Mouse (Mus musculus) ZHBTc4 (cell line): Measurements from ENCODE around the gene Btbd19.

Experiments used
- DNase-seq: peaks from one replicate; pipeline ENCODE4 v3.0.0-alpha.2; 2011; ENCODE audit warnings: low read depth, low spot score

Btbd19 gene

DNA sequence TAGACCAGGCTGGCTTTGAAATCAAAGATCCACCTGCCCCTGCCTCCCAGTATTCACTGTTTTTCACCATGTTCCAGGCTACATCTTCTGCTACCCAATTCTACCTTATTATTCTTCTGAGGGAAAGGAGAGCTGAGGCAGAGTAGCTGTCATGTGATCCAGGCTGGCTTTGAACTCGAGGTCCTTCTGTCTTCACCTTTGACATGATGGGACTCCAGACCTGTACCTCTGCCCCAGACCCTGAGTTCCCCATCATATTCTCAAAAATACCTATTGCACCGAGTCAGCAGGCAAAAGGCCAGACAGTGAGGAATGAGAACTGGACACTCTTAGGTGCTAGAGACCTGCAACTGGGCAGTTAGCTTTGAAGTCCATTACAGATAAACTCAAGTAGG is 9.1 kb upstream of the Btbd19 start:
- no peak for DNase-seq

DNA sequence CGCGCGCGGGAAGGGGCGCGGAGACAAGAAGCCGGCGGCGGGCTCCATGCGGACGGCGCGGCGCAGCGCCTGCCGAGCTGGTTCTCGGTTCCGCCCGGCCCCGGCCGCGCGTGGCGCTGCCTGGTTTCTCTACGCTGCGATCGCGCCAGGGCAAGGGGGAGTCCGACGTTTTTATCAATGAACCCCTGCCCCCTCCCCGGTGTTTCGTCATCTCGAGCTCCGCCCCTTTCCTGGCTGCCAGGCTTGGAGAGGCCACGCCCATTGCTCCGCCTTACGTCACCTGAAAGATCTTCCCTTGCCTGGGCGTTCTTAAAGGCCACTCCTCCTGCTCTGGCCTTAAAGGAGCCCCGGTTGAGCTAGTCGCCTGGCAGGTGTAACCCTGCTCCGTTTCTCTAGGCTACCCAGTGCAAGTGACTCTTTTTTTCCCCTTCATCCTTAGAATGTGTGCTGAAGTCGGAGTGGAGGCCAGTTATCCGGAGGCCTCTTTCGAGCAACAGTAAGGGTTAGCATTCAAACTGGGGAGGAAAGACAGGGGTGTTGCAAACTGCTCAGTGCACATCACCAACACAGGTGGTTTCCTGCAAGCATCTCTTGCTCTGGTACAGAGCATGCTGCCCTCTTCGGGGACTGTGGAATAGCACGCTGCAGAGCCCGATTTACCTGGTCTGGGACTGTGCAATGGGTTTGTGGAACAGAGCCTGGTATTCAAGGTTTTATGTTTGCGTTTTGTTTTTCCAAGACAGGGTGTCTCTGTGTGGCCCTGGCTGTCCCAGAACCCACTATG is 8.5 kb upstream of the Btbd19 start, which contains the start of gene Plk3:
TSS of gene Plk3 (minus strand) at position 147 of the 784 bp plus-strand sequence.
- DNase-seq: peak; percentile 98

GRCm38 (mm10) chr4:117133366-117133796 is 7.9 kb upstream of the Btbd19 start:
- peak; percentile 39 for DNase-seq

GRCm38 (mm10) chr4:117132794-117133143 is 7.2 kb upstream of the Btbd19 start:
- DNase-seq: no peak

- DNase-seq: peak; percentile 95
These were observed 6.6 kb upstream of the Btbd19 start for GRCm38 (mm10) chr4:117131890-117132793.

GRCm38 (mm10) chr4:117131198-117131597 is 5.7 kb upstream of the Btbd19 start:
- no peak for DNase-seq

DNA sequence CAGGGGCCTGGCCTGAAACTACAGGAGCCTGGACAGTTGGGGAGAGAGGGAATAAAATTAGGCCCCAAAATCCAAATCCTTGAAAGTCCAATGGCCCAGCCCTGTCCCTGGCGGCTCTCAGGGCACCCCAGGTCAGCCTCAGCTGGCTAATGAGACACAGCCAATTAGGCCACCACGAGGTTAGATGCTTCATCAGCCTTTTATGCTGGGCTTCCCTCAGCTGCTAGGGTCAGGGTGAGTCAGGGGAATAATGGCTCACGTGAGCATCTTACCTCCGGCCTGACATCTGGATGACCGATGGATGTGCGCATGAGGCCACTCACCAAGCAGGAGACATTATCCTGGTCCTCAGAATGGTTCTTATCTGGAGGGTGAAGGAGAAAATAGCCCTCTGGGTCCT is 5.3 kb upstream of the Btbd19 start:
- no peak for DNase-seq

GRCm38 (mm10) chr4:117127991-117128686 is 2.6 kb upstream of the Btbd19 start:
- no peak for DNase-seq

DNA sequence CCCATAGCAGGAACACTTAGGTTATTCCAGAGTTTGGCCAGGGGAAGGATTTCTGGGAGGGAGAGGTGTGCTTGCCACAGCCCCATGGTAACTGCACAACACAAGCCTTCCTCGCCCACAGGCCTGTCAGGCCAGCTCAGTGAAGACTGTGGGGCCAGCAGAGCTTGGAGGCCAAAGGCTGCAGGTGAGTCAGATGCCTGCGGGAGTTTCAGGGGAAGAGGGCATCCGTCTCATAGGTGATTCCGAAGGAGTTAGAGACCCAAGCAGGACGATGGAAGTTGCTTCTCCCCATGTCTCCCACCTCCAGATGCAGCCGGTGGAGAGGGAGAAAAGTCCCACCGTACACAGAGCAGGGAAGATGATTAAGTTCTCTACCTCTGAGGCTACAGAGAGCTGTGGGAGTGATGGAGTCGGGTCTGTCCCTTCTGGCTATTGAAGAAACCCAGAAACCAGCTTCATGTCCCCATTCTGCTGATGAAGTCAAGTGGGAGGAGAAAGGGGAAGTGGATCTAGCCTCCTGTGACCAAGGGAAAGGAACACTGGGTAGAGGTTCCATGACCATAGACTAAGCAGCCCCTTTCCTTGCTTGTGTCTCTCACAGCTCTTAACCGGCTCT is 1.3 kb upstream of the Btbd19 start, which contains the start of gene Tctex1d4:
TSS of gene Tctex1d4 (plus strand) at position 120 of the 616 bp plus-strand sequence.
- DNase-seq: no peak

DNA sequence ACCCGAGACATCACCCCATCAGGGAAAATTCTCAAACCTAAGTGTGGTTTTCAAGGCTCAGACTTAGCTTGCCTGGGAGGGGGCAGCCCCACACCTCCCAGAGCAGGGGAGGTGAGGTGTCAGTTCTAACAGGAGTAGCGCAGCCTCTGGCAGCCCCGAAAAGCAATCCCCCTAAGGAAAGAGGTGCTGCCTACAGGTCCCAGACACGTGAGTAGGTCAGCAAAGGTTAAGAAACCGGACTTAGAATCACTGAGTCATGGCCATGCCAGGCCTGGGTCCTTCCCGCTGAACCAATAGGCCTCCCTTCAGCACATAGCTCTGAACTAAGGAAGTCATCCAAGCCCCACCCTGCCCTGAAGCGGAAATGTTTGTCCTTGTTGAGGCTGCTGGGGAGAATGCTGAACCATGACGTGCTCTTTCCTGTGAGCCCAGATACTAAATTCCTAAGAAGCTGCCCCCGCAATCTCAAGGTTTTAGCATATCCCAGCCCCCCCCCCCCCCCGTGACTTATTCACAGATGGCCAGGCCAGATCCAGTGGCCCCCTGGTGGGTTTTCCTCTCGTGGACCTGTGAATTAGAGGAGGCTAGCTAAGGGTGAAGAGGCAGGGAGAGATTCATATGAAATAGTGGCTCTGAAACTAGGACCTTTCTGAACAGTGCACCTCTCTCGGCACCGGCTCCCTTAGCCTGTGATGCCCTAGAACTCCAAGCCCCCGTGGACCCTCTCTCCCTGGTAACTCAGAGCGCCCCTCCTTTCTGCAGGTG is 567 bp upstream of the Btbd19 start:
- DNase-seq: peak; percentile 97

DNA sequence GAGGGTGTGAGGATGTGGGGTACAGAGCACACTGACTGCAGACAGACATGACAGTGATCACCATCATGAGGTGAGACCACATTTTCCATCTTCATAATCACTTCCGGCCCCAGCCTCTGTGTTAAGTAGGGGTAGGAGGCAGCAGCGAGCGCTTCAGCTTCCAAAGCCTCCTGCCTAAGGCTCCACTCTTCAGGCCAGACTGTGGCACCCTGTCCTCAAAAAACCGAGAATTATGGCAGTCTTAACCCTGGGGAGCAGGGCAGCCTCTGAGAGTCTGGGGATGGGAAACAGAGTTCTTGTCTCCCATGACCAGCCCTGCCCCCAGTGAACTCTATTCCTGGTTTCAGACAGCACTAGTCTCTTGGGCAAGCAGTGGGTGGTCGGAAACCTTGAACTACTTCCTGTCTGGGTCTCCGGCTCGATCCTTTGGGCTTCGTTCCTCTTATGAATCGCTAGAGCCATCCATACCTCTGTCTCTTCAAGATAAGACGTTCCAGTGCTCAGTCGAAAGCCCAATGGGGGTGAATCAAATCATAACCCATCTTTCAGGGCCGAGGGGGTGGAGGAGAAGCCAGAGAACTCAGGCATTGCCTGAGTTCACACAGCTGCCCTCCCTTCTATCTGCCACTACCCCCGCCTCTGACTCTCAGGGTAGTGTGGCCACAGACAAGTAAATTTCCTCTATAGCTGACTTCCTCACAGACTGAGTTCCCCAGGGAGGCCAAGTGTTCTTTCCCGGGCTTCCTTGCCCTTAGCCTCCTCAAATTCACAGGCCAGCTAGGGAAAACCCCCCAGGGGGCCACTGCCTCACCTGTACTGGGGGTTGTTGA is 792 bp downstream of the Btbd19 start:
- DNase-seq: no peak

GRCm38 (mm10) chr4:117124218-117124517 is 1.4 kb downstream of the Btbd19 start:
- no peak for DNase-seq

- no peak for DNase-seq
These were observed 1.8 kb downstream of the Btbd19 start for GRCm38 (mm10) chr4:117123546-117124217.

DNA sequence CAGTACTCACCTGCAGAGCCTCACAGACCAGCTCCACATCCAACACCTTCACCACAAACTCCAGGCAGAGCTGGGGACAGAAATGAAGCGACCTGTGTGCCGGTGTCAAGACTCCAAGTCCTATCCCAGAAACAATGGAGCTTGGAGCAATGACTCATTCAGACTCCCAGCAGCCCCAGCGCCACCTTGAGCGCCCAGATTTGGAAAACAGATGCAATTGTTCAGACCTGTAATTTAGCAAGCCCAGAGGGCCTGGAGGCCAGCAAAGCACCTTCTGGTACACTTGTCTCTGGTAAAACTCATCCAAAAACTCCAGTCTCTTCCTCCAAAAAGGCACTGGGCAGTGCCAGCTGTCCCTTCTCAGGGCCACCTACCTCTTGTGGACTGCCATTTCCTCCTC is 3.3 kb downstream of the Btbd19 start:
- DNase-seq: no peak

- DNase-seq: peak; percentile 98
These were observed 4.8 kb downstream of the Btbd19 start for GRCm38 (mm10) chr4:117120445-117121414.

DNA sequence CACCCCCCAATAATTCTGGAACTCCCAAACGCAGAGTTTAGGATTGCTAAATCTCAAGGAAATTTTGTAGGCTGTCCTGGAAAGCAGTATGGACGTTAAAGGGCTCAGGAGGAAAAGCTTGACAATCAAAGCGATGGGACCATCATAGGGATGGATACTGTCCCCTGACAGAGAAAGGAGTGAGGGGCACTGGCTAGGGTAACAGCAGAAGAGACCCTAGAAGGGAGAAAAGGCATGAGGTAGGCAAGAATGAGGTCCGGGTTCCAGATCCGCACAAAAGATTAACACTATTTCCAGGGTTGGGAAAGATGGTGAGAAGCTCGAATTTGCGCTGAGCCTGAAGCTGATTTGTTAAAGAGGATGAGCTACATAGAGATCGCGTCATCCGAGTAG is 5.5 kb downstream of the Btbd19 start:
- no peak for DNase-seq

DNA sequence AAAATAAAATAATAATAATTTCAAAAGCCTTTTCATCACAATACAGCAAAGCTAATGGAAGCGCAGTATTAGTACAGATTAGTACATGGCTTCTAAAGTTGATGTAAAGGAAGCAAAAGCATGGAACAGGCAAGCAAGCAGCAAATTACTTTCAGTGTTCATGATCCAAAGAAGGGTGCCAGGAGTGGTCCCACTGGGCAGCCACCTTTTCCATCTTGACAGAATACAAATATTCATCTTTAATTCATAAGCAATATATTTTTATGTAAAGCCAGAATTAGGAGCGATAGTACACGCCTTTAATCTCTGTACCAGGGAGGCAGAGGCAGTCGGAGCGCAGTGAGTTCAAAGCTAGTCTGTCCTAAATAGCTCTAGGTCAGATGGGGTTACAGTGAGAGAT is 5.9 kb downstream of the Btbd19 start:
- DNase-seq: no peak

GRCm38 (mm10) chr4:117117931-117118330 is 7.6 kb downstream of the Btbd19 start:
- no peak for DNase-seq
